Mouse (Mus musculus) heart, adult 2 months (tissue): ENCODE measurements around the gene Adamts13.

ENCODE experiments used
- CTCF ChIP-seq: fragments of 200-600 bp; IDR thresholded peaks from 2 replicates; pipeline ENCODE4 v1.8.1; 2022; ENCODE audit warnings: antibody characterized with exemption, mild to moderate bottlenecking, moderate library complexity
- EP300 ChIP-seq: fragments of 200-500 bp; IDR thresholded peaks from 2 replicates; pipeline ENCODE4 v1.6.1; 2011; ENCODE audit warnings: low read depth, low read length, control low read depth; ENCODE audit not compliant: insufficient read depth

- TF ChIP-seq EP300 (no peak), CTCF (no peak)
These were observed 30.0 kb upstream of the Adamts13 start for GRCm38 (mm10) chr2:26943253-26943652.
